Mouse (Mus musculus) stomach, postnatal 0 days (tissue): ENCODE data around the gene Rep15.

Source experiments
- CTCF ChIP-seq: IDR thresholded peaks from 2 replicates; pipeline ENCODE4 v1.5.1; 2016; ENCODE audit warnings: antibody characterized with exemption, low read depth, mild to moderate bottlenecking, moderate library complexity
- EP300 ChIP-seq: optimal IDR thresholded peaks from 2 replicates; pipeline ENCODE3; 2016; ENCODE audit warnings: antibody characterized with exemption

GRCm38 (mm10) chr6:147079919-147080318, 47.5 kb downstream of the Rep15 start:
- TF ChIP-seq CTCF (no peak), EP300 (no peak)
